Mouse (Mus musculus) heart, embryonic 14.5 days (tissue): ENCODE measurements at regions not wholly inside any gene's neighbourhood (a gene's known extent, or its start where the extent isn't known, plus 50 kb on each side); places are given as distances from the start of the nearest gene placed in this dataset.

ENCODE experiments used
- ATAC-seq: fragments of 200-750 bp; cut with Nextera tagmentation; 2 replicates; pipeline ENCODE4 v1.8.0; 2017; ENCODE audit warnings: low read depth, moderate TSS enrichment; ENCODE audit not compliant: insufficient number of reproducible peaks, insufficient read depth, low FRiP score
- H3K27ac ChIP-seq, 2 experiments: fragments of 200-500 bp in 1 of 2; fragments of 300-500 bp in 1 of 2; sonication (generic) in 1 of 2; replicated peaks in 1 of 2; 2 replicates each; pipeline ENCODE4 v1.5.1; 2012 to 2014; ENCODE audit warnings: low read depth in 2 of 2, low read length in 2 of 2, control low read depth in 1 of 2, mild to moderate bottlenecking in 1 of 2, mixed read lengths in 1 of 2; ENCODE audit not compliant: control insufficient read depth in 1 of 2, insufficient read depth in 1 of 2
- H3K27me3 ChIP-seq: fragments of 300-500 bp; sonication (generic); 2 replicates; pipeline ENCODE4 v1.6.1; 2014; ENCODE audit warnings: mild to moderate bottlenecking, low read length, control low read depth; ENCODE audit not compliant: control insufficient read depth, insufficient read depth
- H3K36me3 ChIP-seq: fragments of 300-500 bp; sonication (generic); 2 replicates; pipeline ENCODE4 v1.6.1; 2014; ENCODE audit warnings: mild to moderate bottlenecking, control low read depth, low read length, mixed read lengths; ENCODE audit not compliant: control insufficient read depth, insufficient read depth
- H3K4me1 ChIP-seq, 2 experiments: fragments of 200-500 bp in 1 of 2; fragments of 300-500 bp in 1 of 2; sonication (generic) in 1 of 2; 2 replicates each; pipeline ENCODE4 v1.6.1; 2012 to 2014; ENCODE audit warnings: low read length in 2 of 2, control low read depth in 1 of 2, mixed read lengths in 1 of 2; ENCODE audit not compliant: control insufficient read depth in 2 of 2, insufficient read depth in 2 of 2
- H3K4me2 ChIP-seq: fragments of 300-500 bp; sonication (generic); 2 replicates; pipeline ENCODE4 v1.6.1; 2014; ENCODE audit warnings: mild to moderate bottlenecking, low read length
- H3K4me3 ChIP-seq, 2 experiments: fragments of 200-500 bp in 1 of 2; fragments of 300-500 bp in 1 of 2; sonication (generic) in 1 of 2; 2 replicates each; pipeline ENCODE4 v1.5.1; 2012 to 2014; ENCODE audit warnings: low read length in 2 of 2, mild to moderate bottlenecking in 2 of 2, control low read depth in 1 of 2, low read depth in 1 of 2, moderate library complexity in 1 of 2; ENCODE audit not compliant: control insufficient read depth in 1 of 2, insufficient read depth in 1 of 2
- H3K9ac ChIP-seq: fragments of 300-500 bp; sonication (generic); 2 replicates; pipeline ENCODE4 v1.6.1; 2014; ENCODE audit warnings: mild to moderate bottlenecking, low read length
- H3K9me3 ChIP-seq: fragments of 300-500 bp; sonication (generic); 2 replicates; pipeline ENCODE4 v1.6.1; 2016; ENCODE audit warnings: low read length, control low read depth; ENCODE audit not compliant: control insufficient read depth
- WGBS: fragments of 180-500 bp; shearing (Covaris S2); extraction: QIAGEN DNeasy Blood & Tissue Kit; methylation state at CpG from one replicate; pipeline ENCODE4 v1.1.7; 2014; 5-methylcytosine and 5-hydroxymethylcytosine counted together

GRCm38 (mm10) chr1:52293393-52294099 is 60.5 kb upstream of the Gls start:
- Histone ChIP-seq H3K4me1 (no peaks in the 10 kb centered on the region), H3K27me3 (no peaks in the 10 kb centered on the region), H3K36me3 (no peaks in the 10 kb centered on the region), H3K4me2 (no peak overlapping the region), H3K27ac (no peak overlapping the region), H3K9me3 (no peaks in the 10 kb centered on the region), H3K4me3 (no peak overlapping the region), H3K9ac (no peak overlapping the region)
- ATAC-seq = no peak
- 88% methylated on average over 5 of the region's 5 CpGs for WGBS
